15 mouse cellular contexts compared by ENCODE assay signal in the genomic region with DNA sequence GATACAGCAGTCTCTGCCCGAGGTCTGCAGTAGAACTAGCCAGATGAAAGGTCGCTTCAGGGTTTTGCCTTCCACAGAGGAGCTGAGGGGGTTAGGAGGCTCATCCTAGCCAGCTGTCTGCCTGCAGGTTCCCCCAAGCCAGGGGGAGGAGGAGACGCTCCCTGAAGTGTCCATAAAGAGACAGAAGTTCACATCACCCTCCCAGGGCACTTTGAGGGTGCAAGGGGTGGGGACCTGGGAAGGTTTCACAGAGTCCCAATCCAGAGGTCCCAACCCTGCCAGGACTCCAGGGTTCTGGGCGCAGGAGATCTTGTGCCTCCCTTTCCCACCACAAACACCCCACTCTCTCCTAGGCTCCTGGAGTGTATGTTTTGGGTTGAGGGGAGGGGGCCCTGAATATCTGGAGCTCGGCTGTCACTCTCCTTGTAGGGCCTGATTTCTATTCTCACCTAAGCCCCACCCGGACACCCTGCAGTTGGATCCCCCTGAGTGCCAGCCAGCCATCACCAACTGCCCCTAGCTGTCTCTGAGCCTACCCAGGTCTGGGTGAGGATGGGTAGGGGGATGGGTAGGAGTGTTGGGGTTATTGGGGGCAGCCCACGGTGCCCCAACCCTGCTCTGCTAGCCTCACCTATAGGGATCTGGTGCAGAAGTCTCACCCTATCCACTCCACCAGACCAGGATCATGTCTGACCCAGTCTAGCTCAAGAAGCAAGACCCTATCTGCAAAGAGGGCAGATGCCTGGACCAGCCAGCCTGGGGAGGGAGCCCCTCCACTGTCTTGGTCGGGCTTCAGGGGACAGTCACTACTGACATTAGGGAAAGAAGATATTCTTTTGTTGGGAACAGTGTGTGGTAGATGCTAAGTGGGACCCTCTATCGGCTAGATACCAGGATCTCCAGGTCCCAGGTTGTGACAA. TPM values are rescaled to one million over a fixed set of nuclear protein-coding genes. Genes with fewer than 3 reads are reported as not detected.
DNase-seq lines count a peak whose midpoint lies in the region; ATAC-seq and TF ChIP-seq lines count a peak whose summit lies in the region.
"Had no signal": no experiment of that assay in that cellular context is flagged by ENCODE, and none has a peak within 500 bp of the region (broad histone marks: within the 10 kb centered on the region; RNA-seq: fewer than 3 reads in every experiment).

No protein-coding gene starts in this region.

- 50% methylated on average over 9 of the region's 9 CpGs for WGBS in kidney, embryonic 16.5 days
- WGBS in embryonic facial prominence, embryonic 11.5 days, result 49% methylated on average over 9 of the region's 9 CpGs

- ATAC-seq in kidney, embryonic 16.5 days (ENCODE audit: low FRiP score, low TSS enrichment), result no peak
- 0 out of 2 replicates have a peak, but pooled peaks have one; percentile 46 for ATAC-seq in embryonic facial prominence, embryonic 11.5 days (replicated peaks; ENCODE audit: insufficient number of reproducible peaks, low FRiP score, low TSS enrichment, low read depth)

- no peak for TF ChIP-seq CTCF in gastrocnemius, adult 2 months (IDR thresholded peaks at IDR 0.05)

- peak overlapping the region; percentile 49; the same call in 1 of the 2 replicates for H3K27ac ChIP-seq in gastrocnemius, adult 2 months
- H3K27ac ChIP-seq in kidney, embryonic 16.5 days (ENCODE audit: low read length), result peak overlapping the region; percentile 76
- no peak overlapping the region for H3K27ac ChIP-seq in embryonic facial prominence, embryonic 11.5 days (replicated peaks; ENCODE audit: low read depth, low read length)
- H3K27ac ChIP-seq: liver, embryonic 13.5 days; midbrain, embryonic 12.5 days had no signal

- intact Hi-C loops in gastrocnemius, adult 2 months (cut with DNase I), result loop anchor here (5.0 kb wide), 1 partner anchor 38 kb away; no protein-coding TSS in a partner anchor
- intact Hi-C loops in left cerebral cortex, postnatal 25 days (cut with DNase I), result loop anchor here (5.0 to 10.0 kb wide), 2 partner anchors 127 to 170 kb away; partner anchors contain the start of gene Cd300ld3

- H3K4me1 ChIP-seq in kidney, embryonic 16.5 days (ENCODE audit: insufficient read depth, low read length), result peaks cover 48% of the 10 kb centered on the region
- H3K4me1 ChIP-seq in embryonic facial prominence, embryonic 11.5 days (ENCODE audit: control insufficient read depth, insufficient read depth, low read length), result peaks cover 11% of the 10 kb centered on the region

- no peak overlapping the region for H3K4me3 ChIP-seq in gastrocnemius, adult 2 months
- no peak overlapping the region for H3K4me3 ChIP-seq in kidney, embryonic 16.5 days (ENCODE audit: low read length)
- no peak overlapping the region for H3K4me3 ChIP-seq in embryonic facial prominence, embryonic 11.5 days (ENCODE audit: low read depth, low read length)
- H3K4me3 ChIP-seq: liver, embryonic 13.5 days; midbrain, embryonic 12.5 days had no signal

- DNase-seq in gastrocnemius, adult 2 months, result no peak
- no peak for DNase-seq in gastrocnemius, postnatal 10 days
- DNase-seq in kidney, postnatal 14 days, result no peak
- peak; percentile 43 for DNase-seq in A20 (ENCODE audit: low read depth, low spot score)
- DNase-seq in embryonic facial prominence, embryonic 11.5 days (ENCODE audit: low spot score), result no peak
- no peak for DNase-seq in left cerebral cortex, postnatal 25 days (ENCODE audit: low spot score in 2 of 2)
- DNase-seq in frontal cortex, adult 2 months (ENCODE audit: extremely low spot score in 1 of 2, low spot score in 1 of 2), result no peak
- DNase-seq: adrenal gland, postnatal 25 days; liver, embryonic 13.5 days; lung, postnatal 14 days; right cerebral cortex, adult 18-20 months had no signal

- H3K36me3 ChIP-seq in kidney, embryonic 16.5 days (ENCODE audit: insufficient read depth, low read length), result peaks cover 28% of the 10 kb centered on the region
- peaks cover 4% of the 10 kb centered on the region; the same call in 1 of the 2 replicates for H3K36me3 ChIP-seq in embryonic facial prominence, embryonic 11.5 days (replicated peaks; ENCODE audit: control insufficient read depth, insufficient read depth, low read depth, low read length)
- H3K36me3 ChIP-seq: midbrain, embryonic 12.5 days had no signal

- no peak overlapping the region for H3K4me2 ChIP-seq in kidney, embryonic 16.5 days (replicated peaks; ENCODE audit: low read depth, low read length)
- H3K4me2 ChIP-seq in embryonic facial prominence, embryonic 11.5 days (ENCODE audit: low read depth, low read length), result no peak overlapping the region
- H3K4me2 ChIP-seq: liver, embryonic 13.5 days; midbrain, embryonic 12.5 days had no signal

- no peaks in the 10 kb centered on the region for H3K9me3 ChIP-seq in kidney, embryonic 16.5 days (ENCODE audit: low read length)
- no peaks in the 10 kb centered on the region for H3K9me3 ChIP-seq in embryonic facial prominence, embryonic 11.5 days (replicated peaks; ENCODE audit: control insufficient read depth, low read length)
- H3K9me3 ChIP-seq: liver, embryonic 13.5 days; midbrain, embryonic 12.5 days had no signal

- peak overlapping the region; percentile 40 for H3K9ac ChIP-seq in kidney, embryonic 16.5 days (replicated peaks; ENCODE audit: low read length)
- H3K9ac ChIP-seq in embryonic facial prominence, embryonic 11.5 days (replicated peaks; ENCODE audit: low read length), result no peak overlapping the region
- H3K9ac ChIP-seq: liver, embryonic 13.5 days; midbrain, embryonic 12.5 days had no signal

- H3K27me3 ChIP-seq in kidney, embryonic 16.5 days (ENCODE audit: insufficient read depth, low read length), result no peaks in the 10 kb centered on the region
- no peaks in the 10 kb centered on the region for H3K27me3 ChIP-seq in embryonic facial prominence, embryonic 11.5 days (ENCODE audit: control insufficient read depth, insufficient read depth, low read length)
- H3K27me3 ChIP-seq: liver, embryonic 13.5 days had no signal

RNA-seq across cellular contexts. Expression of gene Cd300a, which starts 15.4 kb away (rescaled TPM):
- under 1 TPM; 0.50 to 0.66 TPM for total RNA-seq in gastrocnemius, adult 2 months (2021)
- total RNA-seq in gastrocnemius, postnatal 10 days (2021), result 1 to 10 TPM; 1.1 to 1.2 TPM
- 1.8 and 2.2 TPM in 2 replicates for polyA plus RNA-seq in kidney, embryonic 16.5 days (2015; fragmentation: Nextera tagmentation; extraction: Ambion mirVana)
- polyA plus RNA-seq in embryonic facial prominence, embryonic 11.5 days (2014; fragmentation: Nextera tagmentation; extraction: Ambion mirVana), result 0.85 and 1.4 TPM in 2 replicates
- total RNA-seq in left cerebral cortex, postnatal 25 days (2021), result under 1 TPM; 0.37 to 0.55 TPM
- polyA plus RNA-seq in frontal cortex, adult 2 months (2012; rRNA removed), result 0.54 and 0.57 TPM in 2 replicates

RNA-seq across cellular contexts. Expression of gene Gprc5c, which starts 23.5 kb away (rescaled TPM):
- total RNA-seq in gastrocnemius, adult 2 months (2021), result 10 to 100 TPM; 45.4 to 82.1 TPM
- 10 to 100 TPM; 58.5 to 63.6 TPM for total RNA-seq in gastrocnemius, postnatal 10 days (2021)
- 153 and 162 TPM in 2 replicates for polyA plus RNA-seq in kidney, embryonic 16.5 days (2015; fragmentation: Nextera tagmentation; extraction: Ambion mirVana)
- 31.5 and 36.4 TPM in 2 replicates for polyA plus RNA-seq in embryonic facial prominence, embryonic 11.5 days (2014; fragmentation: Nextera tagmentation; extraction: Ambion mirVana)
- 1 to 10 TPM; 4.2 to 6.4 TPM for total RNA-seq in left cerebral cortex, postnatal 25 days (2021)
- polyA plus RNA-seq in frontal cortex, adult 2 months (2012; rRNA removed), result 3.5 and 4.7 TPM in 2 replicates

RNA-seq across cellular contexts. Expression of gene Cd300lb, which starts 59.7 kb away (rescaled TPM):
- total RNA-seq in gastrocnemius, adult 2 months (2021), result under 1 TPM; 0.15 to 0.42 TPM
- total RNA-seq in gastrocnemius, postnatal 10 days (2021), result under 1 TPM; 0.35 to 0.47 TPM
- polyA plus RNA-seq in kidney, embryonic 16.5 days (2015; fragmentation: Nextera tagmentation; extraction: Ambion mirVana), result 0.32 and 0.37 TPM in 2 replicates
- polyA plus RNA-seq in embryonic facial prominence, embryonic 11.5 days (2014; fragmentation: Nextera tagmentation; extraction: Ambion mirVana), result not detected in 2 replicates
- total RNA-seq in left cerebral cortex, postnatal 25 days (2021), result not detected
- 0.22 and 0.59 TPM in 2 replicates for polyA plus RNA-seq in frontal cortex, adult 2 months (2012; rRNA removed)
- total RNA-seq: layer of hippocampus, adult 18-20 months; left cerebral cortex, adult 8-10 months had no signal

Comparison
In these comparisons a context has a peak if more than half of its experiments do, and no peak if none do; other contexts are left out.
1. RNA of gene Gprc5c, which starts 23.5 kb away (total RNA-seq): 45.4 to 82.1 TPM in gastrocnemius, adult 2 months and 58.5 to 63.6 TPM in gastrocnemius, postnatal 10 days; 4.2 to 6.4 TPM in left cerebral cortex, postnatal 25 days; every median in the first group is over 4 times any median in the second.